Mouse (Mus musculus): ENCODE results near the gene Dlgap5. TPM values are rescaled to one million over a fixed set of nuclear protein-coding genes. Genes with fewer than 3 reads are reported as not detected.

Dlgap5 gene
- polyA plus RNA-seq, 1 experiment from 2014 or later, result 36.8 TPM

GRCm38 (mm10) chr14:47432987-47433386 is 14.8 kb upstream of the Dlgap5 start:
- no peaks in the 10 kb centered on the region for H3K4me1 ChIP-seq
- no peak overlapping the region for H3K4me2 ChIP-seq
- no peak overlapping the region for H3K27ac ChIP-seq
- no peak overlapping the region for H3K9ac ChIP-seq
- H3K27me3 ChIP-seq, result no peaks in the 10 kb centered on the region
- no peak overlapping the region for H3K4me3 ChIP-seq
- ATAC-seq (ENCODE audit: insufficient number of reproducible peaks, low FRiP score, low TSS enrichment, low read depth), result no peak
- H3K9me3 ChIP-seq, result no peaks in the 10 kb centered on the region
- no peaks in the 10 kb centered on the region for H3K36me3 ChIP-seq

- ATAC-seq (ENCODE audit: insufficient number of reproducible peaks, low FRiP score, low TSS enrichment, low read depth), result no peak
- H3K4me3 ChIP-seq, result no peak overlapping the region
- H3K4me1 ChIP-seq, result peaks cover 11% of the 10 kb centered on the region
- WGBS, result 71% methylated on average over 4 of the region's 4 CpGs
- H3K36me3 ChIP-seq, result no peaks in the 10 kb centered on the region
- no peak overlapping the region for H3K4me2 ChIP-seq
- no peak overlapping the region for H3K9ac ChIP-seq
- H3K9me3 ChIP-seq, result no peaks in the 10 kb centered on the region
- H3K27ac ChIP-seq, result no peak overlapping the region
- no peaks in the 10 kb centered on the region for H3K27me3 ChIP-seq
Measured at GRCm38 (mm10) chr14:47422466-47422865, 4.3 kb upstream of the Dlgap5 start.

- H3K4me3 ChIP-seq, result no peak overlapping the region
- H3K27me3 ChIP-seq, result no peaks in the 10 kb centered on the region
- no peak for ATAC-seq (ENCODE audit: insufficient number of reproducible peaks, low FRiP score, low TSS enrichment, low read depth)
- H3K9ac ChIP-seq, result no peak overlapping the region
- no peaks in the 10 kb centered on the region for H3K36me3 ChIP-seq
- no peak overlapping the region for H3K4me2 ChIP-seq
- no peaks in the 10 kb centered on the region for H3K9me3 ChIP-seq
- 33% methylated on average over 2 of the region's 2 CpGs for WGBS
- no peak overlapping the region for H3K27ac ChIP-seq
- peaks cover 19% of the 10 kb centered on the region for H3K4me1 ChIP-seq
Measured at GRCm38 (mm10) chr14:47421606-47422005, 3.4 kb upstream of the Dlgap5 start.

GRCm38 (mm10) chr14:47419723-47420276 is 1.6 kb upstream of the Dlgap5 start:
- Histone ChIP-seq H3K9ac (no peak overlapping the region), H3K4me1 (peaks cover 24% of the 10 kb centered on the region), H3K27me3 (no peaks in the 10 kb centered on the region), H3K36me3 (peaks cover 9% of the 10 kb centered on the region; the same call in 1 of the 2 replicates), H3K4me3 (no peak overlapping the region), H3K27ac (no peak overlapping the region), H3K9me3 (no peaks in the 10 kb centered on the region), H3K4me2 (no peak overlapping the region)
- ATAC-seq (ENCODE audit: insufficient number of reproducible peaks, low FRiP score, low TSS enrichment, low read depth), result no peak
- WGBS, result 94% methylated on average over 24 of the region's 24 CpGs

GRCm38 (mm10) chr14:47419034-47419625 is 923 bp upstream of the Dlgap5 start:
- peak overlapping the region; percentile 18; the same call in 1 of the 2 replicates for H3K27ac ChIP-seq
- no peak overlapping the region for H3K9ac ChIP-seq
- peaks cover 24% of the 10 kb centered on the region for H3K4me1 ChIP-seq
- H3K36me3 ChIP-seq, result peaks cover 15% of the 10 kb centered on the region; the same call in 1 of the 2 replicates
- ATAC-seq (ENCODE audit: insufficient number of reproducible peaks, low FRiP score, low TSS enrichment, low read depth), result no peak
- no peaks in the 10 kb centered on the region for H3K27me3 ChIP-seq
- no peak overlapping the region for H3K4me2 ChIP-seq
- H3K4me3 ChIP-seq, result no peak overlapping the region
- 68% methylated on average over 9 of the region's 9 CpGs for WGBS
- no peaks in the 10 kb centered on the region for H3K9me3 ChIP-seq

- peak overlapping the region; percentile 59 for H3K4me3 ChIP-seq
- peak overlapping the region; percentile 18; the same call in 1 of the 2 replicates for H3K27ac ChIP-seq
- 36% methylated on average over 5 of the region's 5 CpGs for WGBS
- peaks cover 20% of the 10 kb centered on the region; the same call in 1 of the 2 replicates for H3K36me3 ChIP-seq
- no peaks in the 10 kb centered on the region for H3K9me3 ChIP-seq
- ATAC-seq (ENCODE audit: insufficient number of reproducible peaks, low FRiP score, low TSS enrichment, low read depth), result no peak
- H3K4me1 ChIP-seq, result peaks cover 24% of the 10 kb centered on the region
- H3K4me2 ChIP-seq, result peak overlapping the region; percentile 71
- H3K9ac ChIP-seq, result no peak overlapping the region
- H3K27me3 ChIP-seq, result no peaks in the 10 kb centered on the region
Measured at GRCm38 (mm10) chr14:47418666-47418991, 422 bp upstream of the Dlgap5 start.

GRCm38 (mm10) chr14:47417346-47417745 is 861 bp downstream of the Dlgap5 start:
- no peak for ATAC-seq (ENCODE audit: insufficient number of reproducible peaks, low FRiP score, low TSS enrichment, low read depth)
- Histone ChIP-seq H3K9me3 (no peaks in the 10 kb centered on the region), H3K27ac (no peak overlapping the region), H3K4me1 (peaks cover 24% of the 10 kb centered on the region), H3K4me2 (peak overlapping the region; percentile 71), H3K36me3 (peaks cover 27% of the 10 kb centered on the region), H3K4me3 (peak overlapping the region; percentile 59), H3K27me3 (no peaks in the 10 kb centered on the region), H3K9ac (no peak overlapping the region; the same call in 1 of the 2 replicates)
- 31% methylated on average over 3 of the region's 3 CpGs for WGBS

- no peak for ATAC-seq (ENCODE audit: insufficient number of reproducible peaks, low FRiP score, low TSS enrichment, low read depth)
- H3K27ac ChIP-seq, result no peak overlapping the region
- H3K36me3 ChIP-seq, result peaks cover 84% of the 10 kb centered on the region
- no peak overlapping the region for H3K4me2 ChIP-seq
- no peak overlapping the region for H3K4me3 ChIP-seq
- 75% methylated on average over 9 of the region's 9 CpGs for WGBS
- H3K4me1 ChIP-seq, result no peaks in the 10 kb centered on the region
- H3K9ac ChIP-seq, result no peak overlapping the region
- H3K9me3 ChIP-seq, result no peaks in the 10 kb centered on the region
- H3K27me3 ChIP-seq, result no peaks in the 10 kb centered on the region
Measured at GRCm38 (mm10) chr14:47406000-47406399, 12.2 kb downstream of the Dlgap5 start.

- H3K36me3 ChIP-seq, result peaks cover 82% of the 10 kb centered on the region
- H3K27me3 ChIP-seq, result no peaks in the 10 kb centered on the region
- H3K4me2 ChIP-seq, result no peak overlapping the region
- no peak overlapping the region for H3K4me3 ChIP-seq
- no peak overlapping the region for H3K9ac ChIP-seq
- H3K9me3 ChIP-seq, result no peaks in the 10 kb centered on the region
- H3K4me1 ChIP-seq, result no peaks in the 10 kb centered on the region
- WGBS, result 88% methylated on average over 8 of the region's 8 CpGs
- no peak for ATAC-seq (ENCODE audit: insufficient number of reproducible peaks, low FRiP score, low TSS enrichment, low read depth)
- no peak overlapping the region for H3K27ac ChIP-seq
Measured at GRCm38 (mm10) chr14:47402735-47403134, 15.5 kb downstream of the Dlgap5 start.

GRCm38 (mm10) chr14:47396165-47396652 is 22.0 kb downstream of the Dlgap5 start:
- no peaks in the 10 kb centered on the region for H3K27me3 ChIP-seq
- no peak for ATAC-seq (ENCODE audit: insufficient number of reproducible peaks, low FRiP score, low TSS enrichment, low read depth)
- H3K4me1 ChIP-seq, result no peaks in the 10 kb centered on the region
- no peak overlapping the region for H3K27ac ChIP-seq
- no peak overlapping the region for H3K4me2 ChIP-seq
- H3K4me3 ChIP-seq, result no peak overlapping the region
- whole genome bisulfite sequencing, result 61% methylated on average over 5 of the region's 5 CpGs
- H3K36me3 ChIP-seq, result peaks cover 77% of the 10 kb centered on the region
- no peak overlapping the region for H3K9ac ChIP-seq
- H3K9me3 ChIP-seq, result no peaks in the 10 kb centered on the region

GRCm38 (mm10) chr14:47395462-47396026 is 22.7 kb downstream of the Dlgap5 start:
- Histone ChIP-seq H3K9ac (no peak overlapping the region), H3K36me3 (peaks cover 79% of the 10 kb centered on the region), H3K4me1 (no peaks in the 10 kb centered on the region), H3K27ac (no peak overlapping the region), H3K9me3 (no peaks in the 10 kb centered on the region), H3K4me2 (no peak overlapping the region), H3K4me3 (no peak overlapping the region), H3K27me3 (no peaks in the 10 kb centered on the region)
- 79% methylated on average over 15 of the region's 15 CpGs for WGBS
- ATAC-seq (ENCODE audit: insufficient number of reproducible peaks, low FRiP score, low TSS enrichment, low read depth), result no peak

GRCm38 (mm10) chr14:47395007-47395406 is 23.2 kb downstream of the Dlgap5 start:
- Histone ChIP-seq H3K27me3 (no peaks in the 10 kb centered on the region), H3K4me1 (no peaks in the 10 kb centered on the region), H3K4me3 (no peak overlapping the region), H3K27ac (no peak overlapping the region), H3K9ac (no peak overlapping the region), H3K36me3 (peaks cover 81% of the 10 kb centered on the region), H3K9me3 (no peaks in the 10 kb centered on the region), H3K4me2 (no peak overlapping the region)
- WGBS, result 95% methylated on average over 6 of the region's 6 CpGs
- no peak for ATAC-seq (ENCODE audit: insufficient number of reproducible peaks, low FRiP score, low TSS enrichment, low read depth)

Data from limb, embryonic 15.5 days (tissue).